Mouse (Mus musculus) embryo, embryonic 10.5 days (tissue): ENCODE data around the gene Kcnh6.
"Not testable (repeated sequence)": the region's sequence is repeated elsewhere in the genome, so short reads cannot be mapped to it uniquely, and the experiment has no call there.

Source experiments
- DNase-seq: peaks from one replicate; pipeline ENCODE4 v3.0.0-alpha.2; 2015; ENCODE audit warnings: low spot score

Gene Kcnh6

GRCm38 (mm10) chr11:106016440-106016839, 8.5 kb downstream of the Kcnh6 start:
- no peak for DNase-seq

GRCm38 (mm10) chr11:106020051-106020763, 12.3 kb downstream of the Kcnh6 start:
- DNase-seq, result peak; percentile 68

DNA sequence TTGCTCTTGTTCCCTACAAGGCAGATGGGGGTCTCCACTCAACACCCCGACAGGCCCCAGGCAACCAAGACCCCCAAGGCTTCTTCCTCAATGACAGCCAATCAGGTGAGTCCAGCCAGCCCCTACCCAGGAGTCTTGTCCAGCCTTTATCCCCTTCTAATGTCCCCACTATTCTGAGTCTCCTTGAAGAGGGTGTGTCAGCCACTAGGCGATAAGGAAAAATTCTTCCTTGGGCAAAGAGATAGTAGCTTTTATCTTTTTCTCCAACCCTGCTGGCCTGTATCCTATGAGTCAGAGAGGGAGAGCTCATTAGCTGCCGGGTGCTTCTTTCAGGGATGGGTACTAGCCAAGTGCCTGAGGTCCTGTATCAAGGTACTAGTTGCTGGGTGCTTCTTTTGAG, 17.9 kb downstream of the Kcnh6 start:
- DNase-seq, result no peak

GRCm38 (mm10) chr11:106026465-106027151, 18.7 kb downstream of the Kcnh6 start:
- DNase-seq, result peak; percentile 53

- no peak for DNase-seq
Measured at GRCm38 (mm10) chr11:106027607-106028006, 19.7 kb downstream of the Kcnh6 start.

- not testable (repeated sequence) for DNase-seq
Measured at GRCm38 (mm10) chr11:106032074-106032473, 24.1 kb downstream of the Kcnh6 start.

- DNase-seq, result peak; percentile 64
Measured at GRCm38 (mm10) chr11:106033491-106033919, 25.6 kb downstream of the Kcnh6 start.

GRCm38 (mm10) chr11:106034986-106035385, 27.1 kb downstream of the Kcnh6 start:
- no peak for DNase-seq

DNA sequence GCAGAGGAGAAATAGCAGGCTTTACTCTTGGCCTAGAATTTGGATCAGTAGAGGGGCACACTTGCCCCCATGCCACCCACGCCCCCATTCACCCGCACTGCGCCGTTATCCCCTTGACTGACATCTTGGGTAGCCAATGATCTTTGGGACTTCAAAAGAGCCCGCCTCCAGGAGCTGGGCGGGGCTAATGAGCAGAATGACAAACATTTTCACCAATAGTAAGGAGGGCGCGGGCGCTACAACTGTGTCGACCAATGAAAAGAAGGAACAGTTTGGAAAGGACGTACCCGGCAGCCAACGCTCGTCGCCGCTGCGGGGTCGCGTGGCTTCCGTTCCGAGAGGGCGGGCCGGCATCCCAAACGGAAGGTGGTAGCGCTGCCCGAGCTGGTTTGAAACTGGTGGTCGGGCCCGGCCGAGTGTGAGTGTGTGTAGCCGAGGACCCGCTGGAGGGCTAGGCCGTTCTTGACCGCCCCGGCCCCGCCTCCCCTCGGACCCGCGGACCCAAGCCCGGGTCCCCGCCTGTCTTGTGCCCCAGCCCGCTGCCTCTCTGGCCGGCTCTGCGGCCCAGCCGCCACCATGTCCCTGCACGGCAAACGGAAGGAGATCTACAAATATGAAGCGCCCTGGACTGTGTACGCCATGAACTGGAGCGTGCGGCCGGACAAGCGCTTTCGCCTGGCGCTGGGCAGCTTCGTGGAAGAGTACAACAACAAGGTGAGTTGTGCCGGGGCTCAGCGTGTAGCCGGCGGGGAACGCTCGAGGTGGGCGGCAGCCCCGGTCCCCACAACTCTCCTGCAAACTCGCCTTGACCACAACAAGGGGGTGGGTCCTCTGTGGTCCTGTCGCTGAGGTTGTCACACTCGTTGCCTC, 28.9 kb downstream of the Kcnh6 start, which contains the start of gene Dcaf7:
TSS of gene Dcaf7 (plus strand) at position 325 of the 870 bp plus-strand sequence.
- DNase-seq, result peak; percentile 100

GRCm38 (mm10) chr11:106037418-106037751, 29.5 kb downstream of the Kcnh6 start:
- DNase-seq, result peak; percentile 79

DNA sequence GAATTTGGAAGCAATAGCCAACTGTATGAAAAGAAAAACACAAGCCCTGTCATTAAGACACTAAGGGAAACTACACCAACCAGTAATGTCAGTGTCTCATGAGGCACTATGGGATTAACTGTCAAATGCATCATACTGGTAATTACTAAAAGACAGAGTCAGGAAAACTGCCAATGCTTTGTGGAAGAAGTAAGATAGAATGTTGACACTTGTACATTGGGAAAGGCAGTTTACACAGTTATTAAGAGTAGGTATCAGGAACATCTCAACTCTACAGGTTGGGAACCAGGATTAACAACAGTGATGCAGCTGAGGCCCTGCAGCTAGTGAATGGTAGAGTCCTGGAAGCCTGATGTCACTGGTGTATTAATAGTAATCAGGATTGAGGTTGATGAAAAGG, 36.4 kb downstream of the Kcnh6 start:
- no peak for DNase-seq

GRCm38 (mm10) chr11:106045256-106045655, 37.3 kb downstream of the Kcnh6 start:
- DNase-seq, result no peak

DNA sequence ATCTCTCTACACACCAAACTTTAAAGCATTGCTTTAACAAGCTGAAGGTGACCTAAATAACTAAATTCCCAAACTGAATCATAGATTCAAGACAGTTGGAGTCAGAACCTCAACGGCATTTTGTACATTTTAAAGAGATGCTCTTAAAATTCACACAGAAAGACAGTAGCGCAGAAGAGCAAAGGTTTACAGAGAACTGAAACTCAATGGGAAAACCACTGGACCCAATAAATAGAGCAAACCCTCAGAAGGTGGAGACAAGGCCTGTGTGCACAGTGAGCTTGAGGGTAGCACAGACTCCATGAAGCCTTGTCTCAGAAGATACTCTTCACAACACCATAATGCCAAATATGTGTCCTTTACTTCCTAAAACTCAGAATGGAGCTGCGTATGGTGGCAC, 37.9 kb downstream of the Kcnh6 start:
- no peak for DNase-seq

DNA sequence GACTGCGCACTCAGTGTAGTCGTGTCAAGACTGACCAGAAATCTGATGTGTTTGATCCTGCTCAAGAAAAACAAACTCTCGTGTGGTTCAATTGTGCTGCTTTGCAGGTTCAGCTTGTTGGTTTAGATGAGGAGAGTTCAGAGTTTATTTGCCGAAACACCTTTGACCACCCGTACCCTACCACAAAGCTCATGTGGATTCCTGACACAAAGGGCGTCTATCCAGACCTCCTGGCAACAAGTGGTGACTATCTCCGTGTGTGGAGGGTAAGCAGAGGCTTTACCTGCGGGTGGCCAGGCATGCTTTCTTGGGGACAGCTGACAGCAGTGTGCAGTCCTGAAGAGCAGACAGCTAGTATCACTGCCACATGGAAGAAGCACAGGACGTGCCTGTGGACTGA, 38.7 kb downstream of the Kcnh6 start:
- DNase-seq, result no peak

- no peak for DNase-seq
Measured at GRCm38 (mm10) chr11:106053921-106054320, 46.0 kb downstream of the Kcnh6 start.

DNA sequence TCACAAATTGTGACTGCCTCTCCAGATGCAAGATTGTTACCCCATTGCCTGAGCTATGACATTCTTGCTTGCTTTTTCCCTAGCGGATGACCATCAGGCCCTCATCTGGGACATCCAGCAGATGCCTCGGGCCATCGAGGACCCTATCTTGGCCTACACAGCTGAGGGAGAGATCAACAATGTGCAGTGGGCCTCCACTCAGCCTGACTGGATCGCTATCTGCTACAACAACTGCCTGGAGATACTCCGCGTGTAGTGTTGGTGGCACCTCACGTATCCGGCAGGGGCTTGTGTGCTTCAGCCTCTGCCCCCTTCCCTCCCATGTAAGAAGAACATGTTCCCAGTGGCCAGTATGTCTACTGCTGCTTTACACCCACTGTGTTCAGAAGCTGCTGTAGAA, 46.7 kb downstream of the Kcnh6 start:
- DNase-seq, result no peak

DNA sequence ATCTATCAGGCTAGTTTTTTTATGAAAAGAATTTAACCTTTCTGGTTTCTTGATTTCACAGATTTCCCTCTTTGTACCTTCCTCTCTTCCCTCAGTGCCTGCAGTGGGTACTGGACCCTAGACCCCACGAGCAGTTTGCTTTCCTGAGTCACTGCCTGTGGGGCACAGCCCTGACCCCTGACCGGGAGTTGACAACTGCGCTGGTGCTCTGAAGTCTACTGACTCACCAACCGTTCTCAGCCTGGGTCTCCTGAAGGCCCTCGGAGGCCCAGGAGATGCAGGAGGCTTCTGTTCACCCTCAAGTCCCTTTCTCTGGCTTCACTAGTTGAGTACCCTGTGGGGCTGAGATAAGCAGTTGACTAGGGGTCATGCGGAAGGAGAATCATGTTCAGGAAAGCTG, 47.4 kb downstream of the Kcnh6 start:
- DNase-seq, result no peak

- DNase-seq, result no peak
Measured at GRCm38 (mm10) chr11:106056819-106057491, 49.0 kb downstream of the Kcnh6 start.

DNA sequence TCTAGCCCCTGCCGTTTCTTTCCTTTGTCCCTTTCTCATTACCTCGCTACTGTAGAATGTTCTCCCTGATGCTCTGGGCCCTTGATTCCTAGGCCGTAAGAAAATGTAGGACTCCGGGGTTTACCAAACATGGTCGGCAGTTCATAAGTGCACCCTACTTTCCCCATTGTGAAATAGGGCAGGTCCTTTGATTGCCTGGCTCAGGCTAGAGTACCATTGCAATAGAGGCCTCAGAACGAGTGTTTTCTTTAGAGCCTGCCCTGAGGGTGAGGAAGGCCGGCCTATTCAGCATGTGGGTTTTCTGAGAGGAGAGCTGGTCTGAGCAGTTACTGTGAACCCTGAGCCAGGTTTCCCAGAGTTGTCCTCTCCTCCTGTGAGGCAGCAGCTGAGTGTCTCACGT, 50.1 kb downstream of the Kcnh6 start:
- no peak for DNase-seq

DNA sequence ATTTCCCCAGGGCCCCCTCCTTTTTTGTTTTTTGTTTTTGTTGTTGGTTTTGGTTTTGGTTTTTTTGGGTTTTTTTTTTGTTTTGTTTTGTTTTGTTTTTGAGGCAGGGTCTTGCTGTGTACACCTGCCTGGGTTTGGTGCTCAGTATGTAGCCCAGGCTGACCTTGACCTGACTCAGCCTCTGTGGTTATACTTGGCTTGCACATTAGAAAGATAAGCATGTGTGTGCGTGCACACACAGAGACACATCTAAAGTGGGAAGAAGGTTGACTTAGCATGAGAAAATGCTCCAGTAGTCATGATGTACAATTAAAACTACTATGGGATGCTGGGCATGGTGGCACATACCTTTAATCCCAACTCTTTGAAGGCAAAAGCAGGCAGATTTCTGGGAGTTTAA, 52.6 kb downstream of the Kcnh6 start:
- no peak for DNase-seq

GRCm38 (mm10) chr11:106061311-106061710, 53.4 kb downstream of the Kcnh6 start:
- no peak for DNase-seq

DNA sequence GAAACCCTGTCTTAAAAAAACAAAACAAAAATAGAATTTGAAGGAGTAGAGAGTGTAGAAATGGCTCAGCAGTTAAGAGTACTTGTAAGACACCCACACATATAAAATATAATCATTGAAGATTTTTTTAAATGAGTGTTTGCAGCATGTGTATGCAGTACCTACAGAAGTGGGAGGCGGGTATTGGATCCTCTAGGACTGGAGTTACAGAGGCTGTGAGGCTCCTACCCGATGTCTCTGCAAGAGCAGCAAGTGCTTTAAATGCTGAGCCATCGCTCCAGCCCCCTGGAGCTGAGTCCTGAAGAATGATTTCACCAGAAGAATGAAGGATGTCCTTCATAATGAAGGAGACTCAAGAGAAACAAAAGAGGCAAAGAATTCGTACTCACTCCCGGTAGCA, 55.8 kb downstream of the Kcnh6 start:
- no peak for DNase-seq
